Mouse (Mus musculus) heart, adult 11 months (tissue): ENCODE measurements around the gene Rita1.

Experiments
- DNase-seq: peaks from one replicate; pipeline ENCODE4 v3.0.0; 2022

The Rita1 gene

GRCm38 (mm10) chr5:120612442-120612821, at the start of gene Rita1, which contains the start of gene Ddx54:
Rita1 (minus strand) TSS chr5:120612589.
Ddx54 (plus strand) TSS chr5:120612739.
- peak; percentile 100 for DNase-seq

- no peak for DNase-seq
These were observed 48.4 kb upstream of the Rita1 start for GRCm38 (mm10) chr5:120660816-120661215.

GRCm38 (mm10) chr5:120656281-120656751, 43.9 kb upstream of the Rita1 start:
- DNase-seq = no peak

GRCm38 (mm10) chr5:120653873-120654272, 41.5 kb upstream of the Rita1 start:
- no peak for DNase-seq

GRCm38 (mm10) chr5:120652915-120653701, 40.7 kb upstream of the Rita1 start:
- DNase-seq = no peak

- no peak for DNase-seq
These were observed 38.8 kb upstream of the Rita1 start for GRCm38 (mm10) chr5:120651230-120651629.

GRCm38 (mm10) chr5:120649938-120650337, 37.5 kb upstream of the Rita1 start:
- no peak for DNase-seq

- no peak for DNase-seq
These were observed 37.1 kb upstream of the Rita1 start for GRCm38 (mm10) chr5:120649374-120649933.

- DNase-seq = peak; percentile 94
These were observed 36.4 kb upstream of the Rita1 start, which contains the start of gene Rasal1 for GRCm38 (mm10) chr5:120648569-120649373. Rasal1 (plus strand) TSS chr5:120648812.

GRCm38 (mm10) chr5:120647814-120648491, 35.6 kb upstream of the Rita1 start:
- DNase-seq = no peak

- DNase-seq = no peak
These were observed 35.0 kb upstream of the Rita1 start for GRCm38 (mm10) chr5:120647361-120647760.

GRCm38 (mm10) chr5:120645851-120646250, 33.5 kb upstream of the Rita1 start:
- no peak for DNase-seq

GRCm38 (mm10) chr5:120644227-120644626, 31.8 kb upstream of the Rita1 start:
- DNase-seq = no peak

- DNase-seq = no peak
These were observed 31.1 kb upstream of the Rita1 start for GRCm38 (mm10) chr5:120643365-120644085.

- no peak for DNase-seq
These were observed 27.7 kb upstream of the Rita1 start for GRCm38 (mm10) chr5:120640094-120640493.

- no peak for DNase-seq
These were observed 23.2 kb upstream of the Rita1 start for GRCm38 (mm10) chr5:120635633-120636032.

GRCm38 (mm10) chr5:120634860-120635259, 22.5 kb upstream of the Rita1 start:
- no peak for DNase-seq

GRCm38 (mm10) chr5:120634131-120634530, 21.7 kb upstream of the Rita1 start, which contains the start of gene Cfap73:
Cfap73 (minus strand) TSS chr5:120634235.
- DNase-seq = no peak

GRCm38 (mm10) chr5:120631892-120632291, 19.5 kb upstream of the Rita1 start:
- no peak for DNase-seq

- no peak for DNase-seq
These were observed 18.7 kb upstream of the Rita1 start for GRCm38 (mm10) chr5:120631128-120631527.

- DNase-seq = peak; percentile 89
These were observed 16.2 kb upstream of the Rita1 start for GRCm38 (mm10) chr5:120628624-120629023.
